Mouse (Mus musculus) MEL (cell line): ENCODE measurements around the gene Foxc2. TPM values are rescaled to one million over a fixed set of nuclear protein-coding genes. Genes with fewer than 3 reads are reported as not detected.

Experiments
- DNase-seq: peaks from one replicate; pipeline ENCODE4 v3.0.0; 2011; ENCODE audit warnings: low read depth, low spot score
- H3K27ac ChIP-seq: 2 replicates; pipeline ENCODE4 v1.5.1; 2012; ENCODE audit warnings: low read depth, mild to moderate bottlenecking, control low read depth, low read length, moderate library complexity; ENCODE audit not compliant: control insufficient read depth
- H3K27me3 ChIP-seq, 2 experiments: fragments of 150-350 bp in 1 of 2; sonication (generic) in 1 of 2; 2 replicates each; pipeline ENCODE4 v1.6.1; 2012; ENCODE audit warnings: low read length in 2 of 2, mild to moderate bottlenecking in 2 of 2, improper control_type of control experiment in 1 of 2, moderate library complexity in 1 of 2; ENCODE audit not compliant: insufficient read depth in 2 of 2, control insufficient read depth in 1 of 2
- H3K36me3 ChIP-seq, 2 experiments: 2 replicates each; pipeline ENCODE4 v1.6.1; 2012 to 2014; ENCODE audit warnings: low read length in 2 of 2, improper control_type of control experiment in 1 of 2, inconsistent platforms in 1 of 2, mild to moderate bottlenecking in 1 of 2; ENCODE audit not compliant: insufficient read depth in 2 of 2, control insufficient read depth in 1 of 2
- H3K4me1 ChIP-seq, 2 experiments: fragments of 150-350 bp in 1 of 2; sonication (generic) in 1 of 2; 2 replicates each; pipeline ENCODE4 v1.6.1; 2012; ENCODE audit warnings: low read length in 2 of 2, improper control_type of control experiment in 1 of 2, mild to moderate bottlenecking in 1 of 2; ENCODE audit not compliant: insufficient read depth in 2 of 2, control insufficient read depth in 1 of 2
- H3K4me3 ChIP-seq, 2 experiments: fragments of 150-350 bp in 1 of 2; sonication (generic) in 1 of 2; 2 replicates each; pipeline ENCODE4 v1.5.1; 2012; ENCODE audit warnings: low read depth in 2 of 2, low read length in 2 of 2, mild to moderate bottlenecking in 2 of 2, moderate library complexity in 2 of 2, control low read depth in 1 of 2, improper control_type of control experiment in 1 of 2; ENCODE audit not compliant: control insufficient read depth in 1 of 2, insufficient read depth in 1 of 2
- H3K79me2 ChIP-seq: 2 replicates; pipeline ENCODE4 v1.6.1; 2012; ENCODE audit warnings: mild to moderate bottlenecking, low read length, moderate library complexity; ENCODE audit not compliant: control insufficient read depth, poor library complexity, insufficient read depth
- H3K9ac ChIP-seq: 2 replicates; pipeline ENCODE4 v1.6.1; 2012; ENCODE audit warnings: low read depth, mild to moderate bottlenecking, control low read depth, low read length, moderate library complexity; ENCODE audit not compliant: control insufficient read depth, poor library complexity, severe bottlenecking
- H3K9me3 ChIP-seq: fragments of 150-350 bp; sonication (generic); replicated peaks from 2 replicates; pipeline ENCODE4 v1.6.1; 2012; ENCODE audit warnings: mild to moderate bottlenecking, low read length, improper control_type of control experiment, moderate library complexity; ENCODE audit not compliant: insufficient read depth
- E2F4 ChIP-seq: IDR thresholded peaks from 2 replicates; pipeline ENCODE4 v1.6.1; 2011; ENCODE audit warnings: low read depth, low read length, improper control_type of control experiment, borderline replicate concordance
- GATA1 ChIP-seq: IDR thresholded peaks from 2 replicates; pipeline ENCODE4 v1.6.1; 2011; ENCODE audit warnings: low read depth, low read length, improper control_type of control experiment
- MAX ChIP-seq: IDR thresholded peaks from 2 replicates; pipeline ENCODE4 v1.6.1; 2011; ENCODE audit warnings: low read length, improper control_type of control experiment
- MAZ ChIP-seq: IDR thresholded peaks from 2 replicates; pipeline ENCODE4 v1.6.1; 2012; ENCODE audit warnings: low read depth, mild to moderate bottlenecking, inconsistent platforms, low read length, improper control_type of control experiment
- MXI1 ChIP-seq: IDR thresholded peaks from 2 replicates; pipeline ENCODE4 v1.6.1; 2011; ENCODE audit warnings: mild to moderate bottlenecking, low read depth, low read length, improper control_type of control experiment
- MYB ChIP-seq: IDR thresholded peaks from 2 replicates; pipeline ENCODE4 v1.6.1; 2011; ENCODE audit warnings: mild to moderate bottlenecking, low read depth, low read length, improper control_type of control experiment
- MYC ChIP-seq: IDR thresholded peaks from 2 replicates; pipeline ENCODE4 v1.6.1; 2011; ENCODE audit warnings: low read depth, mild to moderate bottlenecking, low read length, improper control_type of control experiment, moderate library complexity
- NELFE ChIP-seq: IDR thresholded peaks from 2 replicates; pipeline ENCODE4 v1.6.1; 2011; ENCODE audit warnings: low read depth, low read length, improper control_type of control experiment
- POLR2AphosphoS2 ChIP-seq: IDR thresholded peaks from 2 replicates; pipeline ENCODE4 v1.6.1; 2011; ENCODE audit warnings: low read length, improper control_type of control experiment
- POLR2AphosphoS5 ChIP-seq: IDR thresholded peaks from 2 replicates; pipeline ENCODE4 v1.6.1; 2012; ENCODE audit warnings: low read depth, borderline replicate concordance, mild to moderate bottlenecking, inconsistent platforms, low read length, moderate library complexity, mixed read lengths
- RAD21 ChIP-seq: IDR thresholded peaks from 2 replicates; pipeline ENCODE4 v1.6.1; 2011; ENCODE audit warnings: mild to moderate bottlenecking, low read depth, low read length, improper control_type of control experiment
- SIN3A ChIP-seq: IDR thresholded peaks from 2 replicates; pipeline ENCODE4 v1.6.1; 2012; ENCODE audit warnings: low read length, improper control_type of control experiment, inconsistent platforms
- ZC3H11A ChIP-seq: IDR thresholded peaks from 2 replicates; pipeline ENCODE4 v1.6.1; 2012; ENCODE audit warnings: low read depth, mild to moderate bottlenecking, inconsistent platforms, low read length, improper control_type of control experiment
- ZMIZ1 ChIP-seq: IDR thresholded peaks from 2 replicates; pipeline ENCODE4 v1.6.1; 2012; ENCODE audit warnings: low read depth, mild to moderate bottlenecking, inconsistent platforms, low read length, improper control_type of control experiment, moderate library complexity
- polyA plus RNA-seq, 2 experiments: library from polyadenylated mRNA; stranded (reverse) in 1 of 2; unstranded in 1 of 2; fragments of >175 nt in 1 of 2; fragments of >200 nt in 1 of 2; gene quantifications; 2 replicates each; pipeline versions ENCODE4 v1.2.1 to v1.2.4; 2012; ENCODE audit warnings: low replicate concordance in 2 of 2, low read depth in 1 of 2; ENCODE audit not compliant: insufficient read length in 2 of 2, insufficient read depth in 1 of 2, missing spikeins in 1 of 2
- total RNA-seq: library from RNA; depleted of rRNA; stranded (reverse); fragments of 300-350 nt; gene quantifications from 2 replicates; pipeline ENCODE4 v1.2.3, GENCODE M21; 2012

Foxc2 gene
- total and polyA plus RNA-seq, 3 experiments = 13.6 to 15.4 TPM; not detected in 1

DNA sequence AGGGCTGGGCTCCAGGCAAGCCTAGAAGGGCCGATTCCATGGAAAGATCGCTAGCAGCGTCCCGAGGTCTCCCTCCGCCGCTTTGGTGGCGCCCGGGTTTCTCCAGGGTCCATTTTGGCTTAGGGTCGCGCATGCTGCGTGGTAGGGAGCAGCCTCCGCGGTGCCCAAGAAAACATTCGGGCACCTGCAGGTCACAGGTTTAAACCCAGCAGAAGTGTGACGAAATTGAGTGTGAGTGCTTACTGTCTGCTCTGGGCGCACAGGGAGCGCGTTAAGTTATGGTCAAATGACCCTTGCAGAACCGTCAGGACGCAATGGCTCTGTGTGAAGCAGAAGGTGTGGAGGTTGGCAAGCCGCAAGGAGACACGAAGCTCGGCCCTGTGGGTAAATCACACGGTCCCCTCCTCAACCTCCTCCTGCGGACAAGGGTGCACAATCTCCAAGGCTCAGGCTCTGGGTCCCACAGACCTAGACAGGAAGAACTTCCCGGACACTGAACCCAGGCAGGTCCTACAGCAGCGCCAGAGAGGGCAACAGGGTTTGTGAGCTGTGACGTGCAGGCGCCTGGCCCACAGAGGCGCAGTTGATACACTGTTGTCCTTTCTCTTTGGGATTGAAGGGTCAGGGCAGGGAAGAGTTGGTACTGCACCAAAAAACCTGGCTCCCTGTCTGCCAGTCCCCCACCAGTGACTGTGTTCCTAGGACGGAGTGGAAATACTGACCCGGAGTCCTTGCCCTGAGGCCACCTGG, 26.2 kb upstream of the Foxc2 start:
- no peak for DNase-seq
- Histone ChIP-seq H3K36me3 (no peaks in the 10 kb centered on the region), H3K27ac (no peak overlapping the region), H3K27me3 (no peaks in the 10 kb centered on the region), H3K9ac (no peak overlapping the region), H3K4me3 (no peak overlapping the region), H3K9me3 (no peaks in the 10 kb centered on the region), H3K79me2 (no peaks in the 10 kb centered on the region), H3K4me1 (no peaks in the 10 kb centered on the region)
- TF ChIP-seq POLR2AphosphoS5 (no peak), MYB (no peak), NELFE (no peak), E2F4 (no peak), ZC3H11A (no peak), POLR2AphosphoS2 (no peak), MYC (no peak), ZMIZ1 (no peak)

DNA sequence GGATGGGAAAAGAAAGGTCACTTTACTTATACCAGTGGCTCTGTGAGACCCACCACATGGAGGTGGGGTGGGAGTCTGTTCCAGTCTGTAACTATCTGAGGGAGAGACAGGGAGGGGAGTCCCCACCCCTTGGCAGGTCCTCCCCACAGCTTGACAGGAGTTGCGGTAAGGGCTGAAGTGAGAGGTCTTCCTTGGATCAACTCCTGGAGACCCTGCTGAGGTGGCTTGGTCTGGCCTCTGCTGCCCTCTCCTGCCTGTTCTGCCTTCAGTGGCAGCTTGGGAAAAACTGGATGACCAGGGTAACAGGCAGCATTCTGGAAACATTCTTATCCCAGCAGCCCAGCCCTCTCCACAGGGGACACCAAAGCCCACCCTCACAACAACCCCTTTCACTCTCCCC, 25.3 kb upstream of the Foxc2 start:
- Histone ChIP-seq H3K79me2 (no peaks in the 10 kb centered on the region), H3K27me3 (no peaks in the 10 kb centered on the region)
- no peak for DNase-seq

DNA sequence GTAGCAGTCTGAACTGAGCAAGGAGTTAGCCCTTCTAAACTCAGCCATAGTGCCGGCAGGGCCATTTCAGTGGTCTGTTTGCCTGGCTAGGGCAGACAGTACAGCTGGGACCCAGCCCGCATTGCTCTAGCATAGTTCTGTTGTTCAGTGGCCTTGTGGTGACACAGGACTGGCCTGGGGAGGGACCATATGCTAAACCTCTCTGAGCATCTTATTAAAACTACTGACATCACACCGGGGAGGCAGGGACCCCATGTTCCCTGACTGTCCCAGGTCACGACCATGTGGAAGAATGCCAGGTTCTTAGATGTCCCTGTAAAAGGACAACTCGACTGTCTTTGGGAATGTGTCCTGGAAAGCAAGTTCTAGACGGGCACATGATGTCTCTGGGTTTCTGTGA, 23.8 kb upstream of the Foxc2 start:
- no peak for DNase-seq
- no peak overlapping the region for H3K4me3 ChIP-seq
- no peaks in the 10 kb centered on the region for H3K4me1 ChIP-seq
- H3K79me2 ChIP-seq = no peaks in the 10 kb centered on the region
- no peaks in the 10 kb centered on the region for H3K36me3 ChIP-seq
- TF ChIP-seq ZMIZ1 = no peak
- no peaks in the 10 kb centered on the region for H3K27me3 ChIP-seq
- H3K9ac ChIP-seq = no peak overlapping the region
- H3K9me3 ChIP-seq = no peaks in the 10 kb centered on the region
- no peak overlapping the region for H3K27ac ChIP-seq

More for the DNA sequence above, 25.3 kb upstream of the Foxc2 start:
- Histone ChIP-seq H3K9me3 (no peaks in the 10 kb centered on the region), H3K4me1 (no peaks in the 10 kb centered on the region), H3K4me3 (no peak overlapping the region), H3K27ac (no peak overlapping the region), H3K9ac (no peak overlapping the region), H3K36me3 (no peaks in the 10 kb centered on the region)
- TF ChIP-seq MAZ (no peak), RAD21 (no peak), ZMIZ1 (no peak), GATA1 (no peak), SIN3A (no peak), MXI1 (no peak), MAX (no peak)
